Mouse (Mus musculus): Measurements from ENCODE around the gene Olfr55. TPM values are rescaled to one million over a fixed set of nuclear protein-coding genes. Genes with fewer than 3 reads are reported as not detected.
"Not testable (repeated sequence)": the region's sequence is repeated elsewhere in the genome, so short reads cannot be mapped to it uniquely, and the experiment has no call there.

The Olfr55 gene
- polyA plus RNA-seq (2012; ENCODE audit: insufficient read depth, insufficient read length, missing spikeins), result not detected in 2 replicates

DNA sequence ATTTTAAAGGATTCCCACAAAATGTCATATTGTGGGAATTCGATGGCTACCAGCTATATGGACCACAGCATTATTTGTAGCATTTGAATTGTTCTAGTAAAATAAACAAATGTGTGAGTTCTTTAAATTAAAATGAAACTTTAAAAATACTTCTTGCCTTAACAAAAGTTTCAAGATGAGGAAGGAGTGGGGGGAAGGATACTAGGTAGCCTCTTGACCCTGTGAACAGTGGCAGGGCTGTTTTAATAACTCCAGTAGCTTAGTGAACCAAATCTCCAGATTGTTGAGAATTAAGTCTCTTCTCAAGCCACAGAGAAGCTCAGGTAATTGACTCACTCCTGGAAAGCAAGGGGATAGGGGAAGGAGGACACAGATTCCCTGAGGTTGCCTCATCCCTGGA is at the start of gene Olfr55:
Gene Olfr55, plus strand, starts transcription at position 301 of the 400 bp plus-strand sequence.
- H3K4me3 ChIP-seq (ENCODE audit: insufficient read depth, low read length); H3K4me1 ChIP-seq (ENCODE audit: control insufficient read depth, insufficient read depth, low read length); H3K27ac ChIP-seq (ENCODE audit: insufficient read depth, low read depth, low read length): not testable (repeated sequence)

GRCm38 (mm10) chr17:33124546-33124945 is 43.7 kb upstream of the Olfr55 start:
- Histone ChIP-seq H3K27ac (ENCODE audit: insufficient read depth, low read depth, low read length) (no peak overlapping the region), H3K4me3 (ENCODE audit: insufficient read depth, low read length) (no peak overlapping the region), H3K4me1 (ENCODE audit: control insufficient read depth, insufficient read depth, low read length) (no peaks in the 10 kb centered on the region)
- TF ChIP-seq POLR2A (IDR thresholded peaks at IDR 0.05; ENCODE audit: borderline replicate concordance, low read depth, low read length) (no peak), CTCF (IDR thresholded peaks at IDR 0.05; ENCODE audit: low read depth, low read length) (no peak)

GRCm38 (mm10) chr17:33126257-33126656 is 42.0 kb upstream of the Olfr55 start:
- H3K27ac ChIP-seq (ENCODE audit: insufficient read depth, low read depth, low read length), result no peak overlapping the region
- TF ChIP-seq CTCF (IDR thresholded peaks at IDR 0.05; ENCODE audit: low read depth, low read length) (no peak), POLR2A (IDR thresholded peaks at IDR 0.05; ENCODE audit: borderline replicate concordance, low read depth, low read length) (no peak)
- H3K4me3 ChIP-seq (ENCODE audit: insufficient read depth, low read length), result no peak overlapping the region
- no peaks in the 10 kb centered on the region for H3K4me1 ChIP-seq (ENCODE audit: control insufficient read depth, insufficient read depth, low read length)

DNA sequence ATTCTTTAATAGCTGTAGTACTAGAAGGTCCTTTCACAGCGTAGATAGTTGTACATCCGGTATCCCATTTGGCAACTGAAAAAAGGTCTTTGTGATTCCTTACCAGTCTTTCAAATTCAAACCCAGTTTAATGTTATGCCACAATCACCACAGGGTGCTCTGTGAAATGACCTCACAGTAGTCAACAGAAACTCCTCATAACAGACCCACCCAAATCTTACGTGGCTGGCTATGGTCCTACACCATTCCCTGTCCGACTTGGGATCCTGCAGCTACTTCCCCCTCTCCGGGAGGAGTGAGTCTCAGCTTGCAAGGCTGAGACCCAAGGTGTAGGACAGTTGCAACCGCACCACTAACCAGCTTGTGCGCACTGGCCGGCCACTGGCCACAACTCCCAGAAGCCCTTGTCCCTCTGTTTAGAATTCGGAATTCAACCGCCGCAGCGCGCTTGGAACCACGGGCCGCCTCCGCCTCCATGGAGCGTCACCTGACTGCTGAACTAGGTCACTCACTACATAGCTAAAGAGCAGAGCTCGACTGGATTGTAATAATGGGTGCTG is 28.9 kb upstream of the Olfr55 start, which contains the start of gene Morc2b:
Gene Morc2b, minus strand, starts transcription at position 423 of the 560 bp plus-strand sequence.
- Histone ChIP-seq H3K4me1 (ENCODE audit: control insufficient read depth, insufficient read depth, low read length) (peaks cover under 1% of the 10 kb centered on the region; the same call in 1 of the 2 replicates), H3K4me3 (ENCODE audit: insufficient read depth, low read length) (no peak within 1 kb of the TSS), H3K27ac (ENCODE audit: insufficient read depth, low read depth, low read length) (no peak within 1 kb of the TSS)
- TF ChIP-seq CTCF (IDR thresholded peaks at IDR 0.05; ENCODE audit: low read depth, low read length) (no peak), POLR2A (IDR thresholded peaks at IDR 0.05; ENCODE audit: borderline replicate concordance, low read depth, low read length) (no peak)

GRCm38 (mm10) chr17:33191002-33191401 is 22.8 kb downstream of the Olfr55 start, which contains the start of gene Olfr239:
Olfr239 (plus strand) TSS chr17:33191302.
- not testable (repeated sequence) for H3K4me3 ChIP-seq (ENCODE audit: insufficient read depth, low read length); H3K27ac ChIP-seq (ENCODE audit: insufficient read depth, low read depth, low read length); H3K4me1 ChIP-seq (ENCODE audit: control insufficient read depth, insufficient read depth, low read length)

- H3K4me3 ChIP-seq (ENCODE audit: insufficient read depth, low read length), result no peak within 1 kb of the TSS
- H3K4me1 ChIP-seq (ENCODE audit: control insufficient read depth, insufficient read depth, low read length), result no peaks in the 10 kb centered on the region
- TF ChIP-seq POLR2A (IDR thresholded peaks at IDR 0.05; ENCODE audit: borderline replicate concordance, low read depth, low read length) (no peak), CTCF (IDR thresholded peaks at IDR 0.05; ENCODE audit: low read depth, low read length) (no peak)
- no peak within 1 kb of the TSS for H3K27ac ChIP-seq (ENCODE audit: insufficient read depth, low read depth, low read length)
Measured at GRCm38 (mm10) chr17:33221590-33221989, 53.3 kb downstream of the Olfr55 start, which contains the start of gene Olfr1564. Olfr1564 (minus strand) TSS chr17:33221690.

Other genes with a start within 250 kb of the Olfr55 start
- gene Cyp4f13, start 221.0 kb upstream of the Olfr55 start, polyA plus RNA-seq (2012; ENCODE audit: insufficient read depth, insufficient read length, missing spikeins), result 49.0 and 53.3 TPM in 2 replicates
- gene Zfp472, start 202.6 kb upstream of the Olfr55 start, polyA plus RNA-seq (2012; ENCODE audit: insufficient read depth, insufficient read length, missing spikeins), result 6.8 and 12.7 TPM in 2 replicates
- 9.9 and 10.5 TPM in 2 replicates for gene Zfp952, start 175.3 kb upstream of the Olfr55 start, polyA plus RNA-seq (2012; ENCODE audit: insufficient read depth, insufficient read length, missing spikeins)
- 3.3 and 4.7 TPM in 2 replicates for gene Zfp763, start 135.0 kb upstream of the Olfr55 start, polyA plus RNA-seq (2012; ENCODE audit: insufficient read depth, insufficient read length, missing spikeins)
- gene 4921501E09Rik, start 100.4 kb upstream of the Olfr55 start, polyA plus RNA-seq (2012; ENCODE audit: insufficient read depth, insufficient read length, missing spikeins), result not detected in 2 replicates
- 4.7 and 7.1 TPM in 2 replicates for gene Zfp563, start 79.1 kb upstream of the Olfr55 start, polyA plus RNA-seq (2012; ENCODE audit: insufficient read depth, insufficient read length, missing spikeins)
- not detected in 2 replicates for gene Morc2b, start 28.8 kb upstream of the Olfr55 start, polyA plus RNA-seq (2012; ENCODE audit: insufficient read depth, insufficient read length, missing spikeins)
- not detected in 2 replicates for gene Olfr239, start 22.9 kb downstream of the Olfr55 start, polyA plus RNA-seq (2012; ENCODE audit: insufficient read depth, insufficient read length, missing spikeins)
- 0.15 and 0.23 TPM in 2 replicates for gene Olfr1564, start 53.2 kb downstream of the Olfr55 start, polyA plus RNA-seq (2012; ENCODE audit: insufficient read depth, insufficient read length, missing spikeins)
- 6.2 TPM in 2 replicates for gene Zfp955a, start 86.7 kb downstream of the Olfr55 start, polyA plus RNA-seq (2012; ENCODE audit: insufficient read depth, insufficient read length, missing spikeins)
- not detected in 2 replicates for gene Olfr63, start 96.2 kb downstream of the Olfr55 start, polyA plus RNA-seq (2012; ENCODE audit: insufficient read depth, insufficient read length, missing spikeins)
- 4.1 and 10.5 TPM in 2 replicates for gene Zfp955b, start 121.1 kb downstream of the Olfr55 start, polyA plus RNA-seq (2012; ENCODE audit: insufficient read depth, insufficient read length, missing spikeins)
- 6.5 and 7.4 TPM in 2 replicates for gene Zfp81, start 190.4 kb downstream of the Olfr55 start, polyA plus RNA-seq (2012; ENCODE audit: insufficient read depth, insufficient read length, missing spikeins)
- gene Zfp101, start 226.2 kb downstream of the Olfr55 start, polyA plus RNA-seq (2012; ENCODE audit: insufficient read depth, insufficient read length, missing spikeins), result 9.1 and 10.4 TPM in 2 replicates

Data from bone marrow macrophage, adult 2 months (primary cell).